Comparison of ENCODE assay signal across 13 mouse cellular contexts in the genomic region with DNA sequence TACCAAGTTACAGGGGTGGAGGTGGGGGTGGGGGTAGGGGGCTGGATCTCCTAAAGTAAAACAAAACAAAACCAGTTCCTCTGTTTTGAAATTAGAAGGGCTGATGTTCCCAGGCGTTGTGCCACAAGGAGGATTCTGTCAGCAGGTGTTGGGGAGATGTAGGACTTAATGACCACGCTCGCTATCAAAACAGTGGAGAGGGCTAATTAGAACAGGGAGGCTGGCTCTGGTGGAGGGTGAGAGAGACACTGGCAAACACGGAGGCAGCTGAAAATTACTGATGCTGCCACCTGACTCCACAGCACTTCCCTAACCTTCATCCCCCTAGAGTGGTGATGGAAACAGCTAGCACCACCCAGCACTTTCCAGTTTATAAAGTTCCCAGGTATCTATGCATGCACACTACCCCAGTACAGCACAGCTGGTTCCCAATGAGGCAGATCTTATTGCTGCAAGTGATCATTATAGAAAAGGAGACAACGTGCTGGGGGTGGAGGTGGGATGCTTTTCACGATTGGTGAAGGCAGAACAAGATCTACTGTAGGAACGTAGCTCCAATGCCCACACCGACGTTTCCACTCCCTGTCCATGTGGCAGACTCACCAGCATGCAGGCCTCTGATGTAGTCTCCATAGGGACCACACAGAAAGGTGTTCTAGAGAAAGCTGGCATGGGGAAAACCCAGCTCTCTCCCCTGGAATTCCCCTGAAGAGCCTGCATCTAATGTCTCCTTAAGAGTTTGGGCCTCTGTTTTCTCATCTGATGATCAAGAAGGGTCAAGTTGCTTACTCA.
A peak's percentile ranks its signal among the peaks of the same experiment; 100 is the strongest.
DNase-seq lines count a peak whose midpoint lies in the region; ATAC-seq lines count a peak whose summit lies in the region.
"Had no signal": no experiment of that assay in that cellular context is flagged by ENCODE, and none has a peak within 500 bp of the region (broad histone marks: within the 10 kb centered on the region; RNA-seq: fewer than 3 reads in every experiment).

No protein-coding gene starts in this region.

- no peak overlapping the region for H3K4me2 ChIP-seq in kidney, embryonic 14.5 days (replicated peaks; ENCODE audit: low read depth, low read length)
- H3K4me2 ChIP-seq in forebrain, embryonic 12.5 days: no peak overlapping the region
- H3K4me2 ChIP-seq in midbrain, embryonic 13.5 days (replicated peaks): no peak overlapping the region
- H3K4me2 ChIP-seq: embryonic facial prominence, embryonic 15.5 days had no signal

- H3K36me3 ChIP-seq in kidney, embryonic 14.5 days (ENCODE audit: control insufficient read depth, insufficient read depth, low read length): no peaks in the 10 kb centered on the region
- no peaks in the 10 kb centered on the region for H3K36me3 ChIP-seq in forebrain, embryonic 12.5 days (replicated peaks)
- H3K36me3 ChIP-seq in midbrain, embryonic 13.5 days: no peaks in the 10 kb centered on the region
- H3K36me3 ChIP-seq: embryonic facial prominence, embryonic 15.5 days had no signal

- no peak for DNase-seq in kidney, postnatal 4 days
- DNase-seq: cerebellum, postnatal 36 days; heart, postnatal 4 days; kidney, postnatal 25 days; lung, adult 18-20 months; thymus, postnatal 14 days had no signal

- H3K27ac ChIP-seq in kidney, embryonic 14.5 days (ENCODE audit: low read depth, low read length): peak overlapping the region; percentile 37; the same call in 1 of the 2 replicates
- H3K27ac ChIP-seq in forebrain, embryonic 12.5 days: peak overlapping the region; percentile 57
- no peak overlapping the region for H3K27ac ChIP-seq in midbrain, embryonic 13.5 days
- H3K27ac ChIP-seq: embryonic facial prominence, embryonic 15.5 days had no signal

- H3K27me3 ChIP-seq in kidney, embryonic 14.5 days (ENCODE audit: control insufficient read depth, insufficient read depth, low read length): no peaks in the 10 kb centered on the region
- H3K27me3 ChIP-seq in forebrain, embryonic 12.5 days: no peaks in the 10 kb centered on the region
- no peaks in the 10 kb centered on the region for H3K27me3 ChIP-seq in midbrain, embryonic 13.5 days
- H3K27me3 ChIP-seq: embryonic facial prominence, embryonic 15.5 days had no signal

- H3K9ac ChIP-seq in kidney, embryonic 14.5 days (ENCODE audit: low read depth, low read length): no peak overlapping the region
- H3K9ac ChIP-seq in forebrain, embryonic 12.5 days: no peak overlapping the region
- no peak overlapping the region for H3K9ac ChIP-seq in midbrain, embryonic 13.5 days (replicated peaks)
- H3K9ac ChIP-seq: embryonic facial prominence, embryonic 15.5 days had no signal

- no peaks in the 10 kb centered on the region for H3K9me3 ChIP-seq in kidney, embryonic 14.5 days (ENCODE audit: control insufficient read depth, low read length)
- H3K9me3 ChIP-seq in forebrain, embryonic 12.5 days: no peaks in the 10 kb centered on the region
- no peaks in the 10 kb centered on the region; the same call in 1 of the 2 replicates for H3K9me3 ChIP-seq in midbrain, embryonic 13.5 days
- H3K9me3 ChIP-seq: embryonic facial prominence, embryonic 15.5 days had no signal

- ATAC-seq in kidney, embryonic 14.5 days (ENCODE audit: low FRiP score, low TSS enrichment): peak; percentile 68; the same call in 1 of the 2 replicates
- peak; percentile 75 for ATAC-seq in CD4-positive, CD25-positive, alpha-beta regulatory T cell, adult 4 months
- ATAC-seq in forebrain, embryonic 12.5 days (ENCODE audit: low FRiP score): peak; percentile 74
- ATAC-seq in midbrain, embryonic 13.5 days: peak; percentile 48; the same call in 1 of the 2 replicates
- ATAC-seq in erythroblast, adult 5-6 weeks (replicated peaks; ENCODE audit: low FRiP score, poor library complexity, severe bottlenecking): no peak
- no peak for ATAC-seq in cerebellum, adult (ENCODE audit: insufficient number of reproducible peaks, low FRiP score, low TSS enrichment)

- H3K4me1 ChIP-seq in kidney, embryonic 14.5 days (ENCODE audit: control insufficient read depth, insufficient read depth, low read length): peaks cover 5% of the 10 kb centered on the region; the same call in 1 of the 2 replicates
- peaks cover 14% of the 10 kb centered on the region for H3K4me1 ChIP-seq in forebrain, embryonic 12.5 days
- 0 out of 2 replicates have a peak, but pooled peaks cover 7% of the 10 kb centered on the region for H3K4me1 ChIP-seq in midbrain, embryonic 13.5 days (replicated peaks)

- WGBS in kidney, embryonic 14.5 days: 36% methylated on average over 9 of the region's 9 CpGs
- WGBS in forebrain, embryonic 12.5 days: 57% methylated on average over 9 of the region's 9 CpGs
- 70% methylated on average over 9 of the region's 9 CpGs for WGBS in midbrain, embryonic 13.5 days

- no peak overlapping the region for H3K4me3 ChIP-seq in kidney, embryonic 14.5 days (ENCODE audit: low read length)
- no peak overlapping the region for H3K4me3 ChIP-seq in forebrain, embryonic 12.5 days (replicated peaks)
- no peak overlapping the region for H3K4me3 ChIP-seq in midbrain, embryonic 13.5 days (replicated peaks)
- H3K4me3 ChIP-seq: embryonic facial prominence, embryonic 15.5 days had no signal

Comparison
In these comparisons a context has a peak if more than half of its experiments do, and no peak if none do; other contexts are left out.
1. ATAC-seq: peak in kidney, embryonic 14.5 days (single experiment), CD4-positive, CD25-positive, alpha-beta regulatory T cell, adult 4 months (single experiment), forebrain, embryonic 12.5 days (single experiment) and midbrain, embryonic 13.5 days (single experiment); none in erythroblast, adult 5-6 weeks (single experiment) and cerebellum, adult (single experiment).